Mouse (Mus musculus) fibroblast of lung, adult 2 months (primary cell): ENCODE results near the gene Tmco2.
A peak's percentile ranks its signal among the peaks of the same experiment; 100 is the strongest.
"Not testable (repeated sequence)": the region's sequence is repeated elsewhere in the genome, so short reads cannot be mapped to it uniquely, and the experiment has no call there.

Experiments used
- DNase-seq: peaks from one replicate; pipeline ENCODE4 v3.0.0-alpha.2; 2011; ENCODE audit warnings: low read depth

Gene Tmco2

GRCm38 (mm10) chr4:121109126-121109525, at the start of gene Tmco2:
Gene Tmco2 (minus strand): TSS chr4:121109226.
- DNase-seq = no peak

GRCm38 (mm10) chr4:121103304-121103703, 5.7 kb downstream of the Tmco2 start:
- DNase-seq = no peak

GRCm38 (mm10) chr4:121097650-121098378, 11.2 kb downstream of the Tmco2 start, which contains the start of gene Zmpste24:
Gene Zmpste24 (minus strand): TSS chr4:121098241.
- DNase-seq = peak; percentile 67

GRCm38 (mm10) chr4:121090211-121090610, 18.8 kb downstream of the Tmco2 start:
- no peak for DNase-seq

- DNase-seq = peak; percentile 56
These were observed 20.3 kb downstream of the Tmco2 start for GRCm38 (mm10) chr4:121088696-121089095.

GRCm38 (mm10) chr4:121084506-121084905, 24.5 kb downstream of the Tmco2 start:
- no peak for DNase-seq

GRCm38 (mm10) chr4:121080395-121080794, 28.6 kb downstream of the Tmco2 start:
- DNase-seq = no peak

GRCm38 (mm10) chr4:121077915-121078646, 30.9 kb downstream of the Tmco2 start:
- DNase-seq = no peak

GRCm38 (mm10) chr4:121074250-121074649, 34.8 kb downstream of the Tmco2 start:
- DNase-seq = no peak

GRCm38 (mm10) chr4:121065336-121065735, 43.7 kb downstream of the Tmco2 start:
- DNase-seq = no peak

GRCm38 (mm10) chr4:121059218-121059617, 49.8 kb downstream of the Tmco2 start:
- not testable (repeated sequence) for DNase-seq

- no peak for DNase-seq
These were observed 52.0 kb downstream of the Tmco2 start for GRCm38 (mm10) chr4:121057032-121057431.

GRCm38 (mm10) chr4:121056342-121056741, 52.7 kb downstream of the Tmco2 start:
- no peak for DNase-seq
